Comparison of ENCODE assay signal across 8 mouse cellular contexts in the genomic region with DNA sequence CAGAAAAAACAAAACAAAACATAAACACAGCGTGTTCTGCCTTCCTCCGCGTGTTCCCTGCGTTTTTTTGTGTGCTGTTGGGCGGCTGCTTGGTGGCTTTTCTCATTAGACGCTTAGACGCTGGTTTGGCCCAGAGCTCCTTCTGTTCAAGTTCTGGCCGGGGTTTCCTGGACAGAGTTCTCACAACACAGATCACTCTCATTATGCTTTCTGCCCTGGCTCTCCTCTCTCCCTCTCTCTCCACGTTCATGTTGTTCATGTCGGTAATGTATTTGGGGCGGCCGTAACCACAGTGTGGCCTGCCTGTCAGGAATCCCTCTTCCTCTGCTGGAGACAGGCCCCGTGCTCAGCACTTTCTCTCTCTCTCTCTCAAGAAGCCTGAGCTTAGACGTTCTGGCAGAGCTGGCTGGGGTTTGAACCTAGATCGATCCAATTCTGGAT. TPM values are rescaled to one million over a fixed set of nuclear protein-coding genes. Genes with fewer than 3 reads are reported as not detected.
DNase-seq lines count a peak whose midpoint lies in the region; ATAC-seq and TF ChIP-seq lines count a peak whose summit lies in the region.

No protein-coding gene starts in this region.

- TF ChIP-seq POLR2A in brain, embryonic 14.5 days (IDR thresholded peaks at IDR 0.05; ENCODE audit: borderline replicate concordance, extremely low read depth, insufficient read depth, insufficient read length, poor library complexity, severe bottlenecking) = no peak

- intact Hi-C loops in left cerebral cortex, postnatal 10 days (cut with DNase I) = loop anchor here (5.0 kb wide), 1 partner anchor 48 kb away; a partner anchor contains a TSS

- 46% methylated on average over 15 of the region's 15 CpGs for WGBS in heart, embryonic 13.5 days
- WGBS in midbrain, embryonic 16.5 days = 39% methylated on average over 15 of the region's 15 CpGs

- peak overlapping the region; percentile 95 for H3K4me3 ChIP-seq in heart, embryonic 13.5 days
- no peak overlapping the region for H3K4me3 ChIP-seq in midbrain, embryonic 16.5 days (ENCODE audit: low read depth, low read length)

- peaks cover 18% of the 10 kb centered on the region for H3K36me3 ChIP-seq in heart, embryonic 13.5 days
- H3K36me3 ChIP-seq in midbrain, embryonic 16.5 days (ENCODE audit: control insufficient read depth, insufficient read depth, low read length) = no peaks in the 10 kb centered on the region

- H3K9ac ChIP-seq in heart, embryonic 13.5 days = peak overlapping the region; percentile 98
- H3K9ac ChIP-seq in midbrain, embryonic 16.5 days (ENCODE audit: low read depth, low read length) = peak overlapping the region; percentile 41

- no peak for TF ChIP-seq CTCF in brain, embryonic 14.5 days (IDR thresholded peaks at IDR 0.05; ENCODE audit: borderline replicate concordance, extremely low read depth, insufficient read depth, insufficient read length)

- H3K27me3 ChIP-seq in heart, embryonic 13.5 days (replicated peaks) = no peaks in the 10 kb centered on the region
- no peaks in the 10 kb centered on the region for H3K27me3 ChIP-seq in midbrain, embryonic 16.5 days (ENCODE audit: control insufficient read depth, insufficient read depth, low read depth, low read length)

- DNase-seq in Muller cell, postnatal 12 days (ENCODE audit: inconsistent ontology term) = peak; percentile 80
- peak; percentile 61 for DNase-seq in brain, embryonic 14.5 days (ENCODE audit: low read depth)
- peak; percentile 77 for DNase-seq in kidney, postnatal 14 days
- DNase-seq in embryo, embryonic 9.5 days (ENCODE audit: extremely low spot score) = no peak
- DNase-seq in left cerebral cortex, postnatal 10 days (ENCODE audit: extremely low spot score in 1 of 2, low spot score in 2 of 2) = no peak
- no peak for DNase-seq in ovary, postnatal 36 days (ENCODE audit: low spot score)

- peak overlapping the region; percentile 75 for H3K27ac ChIP-seq in heart, embryonic 13.5 days (replicated peaks)
- H3K27ac ChIP-seq in midbrain, embryonic 16.5 days (ENCODE audit: low read length) = 0 out of 2 replicates have a peak overlapping the region, but pooled peaks have one; percentile 28

- peaks cover 59% of the 10 kb centered on the region for H3K4me1 ChIP-seq in heart, embryonic 13.5 days
- peaks cover 33% of the 10 kb centered on the region for H3K4me1 ChIP-seq in midbrain, embryonic 16.5 days (ENCODE audit: control insufficient read depth, insufficient read depth, low read length)

- peak overlapping the region; percentile 94 for H3K4me2 ChIP-seq in heart, embryonic 13.5 days
- H3K4me2 ChIP-seq in midbrain, embryonic 16.5 days (ENCODE audit: low read length) = peak overlapping the region; percentile 92

- H3K9me3 ChIP-seq in heart, embryonic 13.5 days = no peaks in the 10 kb centered on the region
- no peaks in the 10 kb centered on the region for H3K9me3 ChIP-seq in midbrain, embryonic 16.5 days (replicated peaks; ENCODE audit: control insufficient read depth, low read length, poor library complexity, severe bottlenecking)

- ATAC-seq in heart, embryonic 13.5 days (ENCODE audit: extremely low read depth, insufficient number of reproducible peaks, low FRiP score, low TSS enrichment) = no peak
- no peak for ATAC-seq in midbrain, embryonic 16.5 days

RNA-seq across cellular contexts. Expression of a gene that starts 2.9 kb away (rescaled TPM):
- polyA plus RNA-seq in brain, embryonic 14.5 days (2012; rRNA removed) = 46.9 and 49.7 TPM in 2 replicates
- polyA plus RNA-seq in heart, embryonic 13.5 days (2015; fragmentation: Nextera tagmentation; extraction: Ambion mirVana) = 29.7 and 31.7 TPM in 2 replicates
- 18.3 and 18.5 TPM in 2 replicates for polyA plus RNA-seq in midbrain, embryonic 16.5 days (2015; fragmentation: Nextera tagmentation; extraction: Ambion mirVana)
- 10 to 100 TPM; 18.8 to 20.8 TPM for total RNA-seq in left cerebral cortex, postnatal 10 days (2021)

RNA-seq across cellular contexts. Expression of a gene that starts 24.8 kb away (rescaled TPM):
- 57.3 and 89.4 TPM in 2 replicates for polyA plus RNA-seq in brain, embryonic 14.5 days (2012; rRNA removed)
- polyA plus RNA-seq in heart, embryonic 13.5 days (2015; fragmentation: Nextera tagmentation; extraction: Ambion mirVana) = 18.9 and 19.8 TPM in 2 replicates
- 32.3 and 32.7 TPM in 2 replicates for polyA plus RNA-seq in midbrain, embryonic 16.5 days (2015; fragmentation: Nextera tagmentation; extraction: Ambion mirVana)
- 10 to 100 TPM; 26.8 to 31.2 TPM for total RNA-seq in left cerebral cortex, postnatal 10 days (2021)

RNA-seq across cellular contexts. Expression of a gene that starts 43.3 kb away (rescaled TPM):
- polyA plus RNA-seq in brain, embryonic 14.5 days (2012; rRNA removed) = not detected in 2 replicates
- 0.88 and 1.1 TPM in 2 replicates for polyA plus RNA-seq in heart, embryonic 13.5 days (2015; fragmentation: Nextera tagmentation; extraction: Ambion mirVana)
- polyA plus RNA-seq in midbrain, embryonic 16.5 days (2015; fragmentation: Nextera tagmentation; extraction: Ambion mirVana) = not detected in 2 replicates
- not detected for total RNA-seq in left cerebral cortex, postnatal 10 days (2021)

RNA-seq across cellular contexts. Expression of a gene that starts 49.9 kb away (rescaled TPM):
- 2,254 and 2,521 TPM in 2 replicates for polyA plus RNA-seq in brain, embryonic 14.5 days (2012; rRNA removed)
- polyA plus RNA-seq in heart, embryonic 13.5 days (2015; fragmentation: Nextera tagmentation; extraction: Ambion mirVana) = 1,009 and 1,125 TPM in 2 replicates
- 794 and 826 TPM in 2 replicates for polyA plus RNA-seq in midbrain, embryonic 16.5 days (2015; fragmentation: Nextera tagmentation; extraction: Ambion mirVana)
- total RNA-seq in left cerebral cortex, postnatal 10 days (2021) = 100 to 1,000 TPM; 400 to 410 TPM

RNA-seq across cellular contexts. Expression of a gene that starts 55.7 kb away (rescaled TPM):
- polyA plus RNA-seq in brain, embryonic 14.5 days (2012; rRNA removed) = 43.0 and 68.7 TPM in 2 replicates
- polyA plus RNA-seq in heart, embryonic 13.5 days (2015; fragmentation: Nextera tagmentation; extraction: Ambion mirVana) = 24.6 and 26.7 TPM in 2 replicates
- 45.1 and 46.7 TPM in 2 replicates for polyA plus RNA-seq in midbrain, embryonic 16.5 days (2015; fragmentation: Nextera tagmentation; extraction: Ambion mirVana)
- 10 to 100 TPM; 71.3 to 75.0 TPM for total RNA-seq in left cerebral cortex, postnatal 10 days (2021)

Comparison
In these comparisons a context has a peak if more than half of its experiments do, and no peak if none do; other contexts are left out.
1. DNase-seq: peak in Muller cell, postnatal 12 days (single experiment), brain, embryonic 14.5 days (single experiment) and kidney, postnatal 14 days (single experiment); none in embryo, embryonic 9.5 days (single experiment), left cerebral cortex, postnatal 10 days (0 of 2) and ovary, postnatal 36 days (single experiment).